Mouse (Mus musculus): Measurements from ENCODE around the gene Bach1.
"Not testable (repeated sequence)": the region's sequence is repeated elsewhere in the genome, so short reads cannot be mapped to it uniquely, and the experiment has no call there.

Bach1 gene

GRCm38 (mm10) chr16:87680912-87681634 lies 17.7 kb upstream of the Bach1 start:
- DNase-seq (ENCODE audit: low spot score), result no peak

DNA sequence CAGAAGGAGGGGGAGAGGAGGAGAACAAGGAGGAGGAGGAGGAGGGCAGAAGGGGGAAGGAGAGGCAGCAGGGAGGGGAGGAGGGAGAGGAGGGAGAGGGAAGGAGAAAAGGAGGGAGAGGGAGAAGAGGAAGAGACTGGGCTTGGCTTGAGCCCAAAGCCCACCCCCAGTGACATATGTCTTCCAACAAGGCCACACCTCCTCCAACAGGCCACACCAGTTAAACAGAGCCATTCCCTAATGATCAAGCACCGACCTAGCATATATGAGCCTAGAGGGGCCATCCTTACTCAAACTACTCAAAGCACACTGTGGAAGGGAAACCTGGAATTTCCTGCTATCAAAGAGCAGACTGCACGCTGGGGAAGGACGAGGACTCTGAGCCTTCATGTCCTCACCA lies 16.9 kb upstream of the Bach1 start:
- DNase-seq (ENCODE audit: low spot score), result no peak

- no peak for DNase-seq (ENCODE audit: low spot score)
These were observed 12.3 kb upstream of the Bach1 start for GRCm38 (mm10) chr16:87686458-87686857.

DNA sequence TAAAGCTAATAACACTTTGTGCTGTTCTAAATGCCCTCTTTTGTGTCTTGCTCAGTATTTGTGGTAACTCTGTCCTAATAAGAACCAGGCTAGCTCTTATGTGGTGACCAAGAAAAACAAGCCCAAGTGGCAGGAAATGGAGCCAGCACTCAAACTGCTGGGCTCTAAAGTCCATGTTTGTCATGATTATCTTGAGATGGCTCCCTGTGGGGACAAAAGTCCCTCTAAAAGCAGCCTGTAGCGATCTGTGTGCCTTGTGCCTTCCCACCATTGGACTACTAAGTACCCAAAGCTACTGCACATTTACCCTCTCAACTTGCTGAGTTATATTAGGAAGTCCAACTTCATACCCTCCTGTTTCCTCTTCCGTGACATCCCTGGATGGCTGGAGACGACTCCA lies 11.4 kb upstream of the Bach1 start:
- DNase-seq (ENCODE audit: low spot score), result no peak

- DNase-seq (ENCODE audit: low spot score), result not testable (repeated sequence)
These were observed 10.4 kb upstream of the Bach1 start for GRCm38 (mm10) chr16:87688328-87688727.

DNA sequence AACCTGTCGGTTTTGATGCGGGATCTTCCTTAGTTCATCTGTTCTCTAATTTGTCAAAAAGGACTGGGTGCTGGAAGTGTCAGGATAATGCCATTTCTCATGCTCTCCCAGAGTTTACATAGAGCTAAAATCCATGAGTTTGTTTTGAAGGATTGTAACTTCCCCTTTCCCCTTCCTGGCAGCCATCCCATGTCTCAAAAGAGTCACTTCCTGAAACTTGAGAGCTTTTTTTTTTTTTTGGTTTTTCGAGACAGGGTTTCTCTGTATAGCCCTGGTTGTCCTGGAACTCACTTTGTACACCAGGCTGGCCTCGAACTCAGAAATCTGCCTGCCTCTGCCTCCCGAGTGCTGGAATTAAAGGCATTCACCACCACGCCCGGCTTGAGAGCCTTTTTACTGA lies 9.9 kb upstream of the Bach1 start:
- not testable (repeated sequence) for DNase-seq (ENCODE audit: low spot score)

DNA sequence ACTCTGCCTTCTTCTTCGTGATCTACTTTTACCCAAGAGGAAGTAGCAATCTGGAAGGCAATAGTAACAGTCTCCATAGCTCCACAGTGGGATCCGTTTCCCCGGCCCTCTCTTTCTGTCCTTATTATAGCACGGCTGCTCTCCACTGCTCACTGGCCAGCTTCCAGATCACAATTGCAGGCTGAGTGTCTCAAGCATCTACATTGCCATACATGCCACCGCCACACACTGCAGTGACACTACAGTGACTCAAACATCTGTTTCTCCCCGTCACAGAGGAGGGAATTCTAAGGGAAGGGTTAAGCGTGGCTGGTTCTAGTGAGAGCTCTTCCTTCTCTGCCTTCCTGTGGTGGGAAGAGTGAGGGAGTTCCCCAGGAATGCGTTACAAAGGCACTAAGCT lies 9.5 kb upstream of the Bach1 start:
- DNase-seq (ENCODE audit: low spot score), result no peak

DNA sequence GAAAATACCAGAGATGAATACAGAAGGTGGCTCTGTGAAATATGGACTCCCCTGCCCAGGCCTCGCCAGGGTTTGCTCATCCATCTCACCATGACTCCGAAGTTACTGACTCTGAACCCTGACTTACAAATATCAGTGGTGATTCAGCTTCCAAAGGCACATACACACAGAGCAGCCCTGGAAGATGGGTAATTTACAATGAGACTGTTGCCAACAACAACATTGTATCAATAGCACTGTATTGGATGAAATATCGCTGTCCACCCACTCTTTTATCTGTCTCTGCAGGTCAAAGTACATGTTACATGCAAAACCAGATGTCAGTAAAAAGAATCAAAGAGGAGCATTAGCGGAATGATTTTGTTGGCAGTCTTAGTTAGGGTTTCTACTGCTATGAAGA lies 8.2 kb upstream of the Bach1 start:
- no peak for DNase-seq (ENCODE audit: low spot score)

DNA sequence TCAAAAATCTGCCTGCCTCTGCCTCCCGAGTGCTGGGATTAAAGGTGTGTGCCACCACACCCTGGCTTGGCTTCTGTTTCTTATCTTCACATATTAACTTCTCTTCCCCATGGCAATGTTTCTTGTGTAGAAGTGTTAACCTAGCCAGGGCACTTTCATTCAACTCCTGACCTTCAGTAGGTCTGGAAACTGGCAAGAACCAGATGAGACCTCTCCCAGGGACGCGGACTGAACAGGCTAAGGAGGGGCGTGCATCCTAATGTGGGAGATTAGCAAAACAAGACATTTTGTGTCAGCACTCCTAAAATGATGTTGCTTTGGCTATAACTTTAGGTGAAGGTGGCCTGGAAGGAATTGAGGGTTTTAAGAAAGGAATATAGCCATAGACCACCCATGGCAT lies 7.6 kb upstream of the Bach1 start:
- no peak for DNase-seq (ENCODE audit: low spot score)

GRCm38 (mm10) chr16:87692591-87692990 lies 6.2 kb upstream of the Bach1 start:
- DNase-seq (ENCODE audit: low spot score), result no peak

DNA sequence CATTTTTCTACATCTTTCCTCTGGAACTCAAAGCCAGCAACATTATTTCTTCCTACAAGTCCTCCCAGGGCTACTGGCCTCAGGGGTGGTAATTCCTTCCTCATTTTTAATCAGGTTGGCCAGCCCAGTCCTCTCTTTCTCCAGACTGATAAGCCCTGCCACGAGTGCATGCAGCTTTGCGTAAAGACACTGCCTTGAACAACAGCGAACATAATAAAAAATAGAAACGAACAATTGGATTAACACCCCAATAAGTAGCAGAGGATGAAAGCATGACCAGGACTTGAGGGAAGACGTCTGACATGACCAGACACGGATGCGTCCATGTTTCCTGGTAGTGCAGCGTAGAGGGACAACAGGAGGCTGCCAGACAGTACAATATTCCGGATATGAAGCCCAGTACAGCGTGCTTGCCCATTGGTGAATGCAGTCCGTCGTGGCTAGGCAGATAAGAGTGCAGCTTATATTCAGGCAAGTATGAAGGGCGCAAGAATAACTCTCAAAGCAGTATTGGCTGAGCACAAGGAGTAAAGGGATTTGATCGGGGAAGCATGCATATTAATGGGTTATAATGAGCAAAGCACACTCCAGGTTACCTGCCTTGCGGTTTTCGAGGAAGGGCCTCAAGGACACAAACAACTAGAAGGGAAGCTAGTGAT lies 909 bp upstream of the Bach1 start:
- no peak for DNase-seq (ENCODE audit: low spot score)

- peak; percentile 31 for DNase-seq (ENCODE audit: low spot score)
These were observed 554 bp downstream of the Bach1 start for GRCm38 (mm10) chr16:87699306-87699692.

- no peak for DNase-seq (ENCODE audit: low spot score)
These were observed 1.1 kb downstream of the Bach1 start for GRCm38 (mm10) chr16:87699693-87700394.

DNA sequence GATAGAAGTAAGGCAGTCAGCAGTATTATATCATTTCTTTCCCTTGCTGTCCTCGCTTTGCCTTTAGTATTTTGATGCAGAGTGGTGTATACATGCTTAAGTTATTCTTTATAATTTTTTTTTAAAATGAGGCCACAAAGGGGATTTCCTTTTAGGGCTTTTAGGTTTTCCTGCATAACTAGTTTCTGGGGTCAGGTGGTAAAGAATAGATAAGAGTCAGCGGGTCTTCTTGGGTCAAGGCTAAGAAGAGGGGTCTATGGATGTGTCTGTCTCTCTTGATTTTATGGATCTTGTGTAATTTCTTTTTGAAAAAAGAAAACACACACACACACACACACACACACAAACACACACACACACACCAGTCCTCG lies 1.6 kb downstream of the Bach1 start:
- DNase-seq (ENCODE audit: low spot score), result no peak

- DNase-seq (ENCODE audit: low spot score), result no peak
These were observed 3.1 kb downstream of the Bach1 start for GRCm38 (mm10) chr16:87701891-87702290.

DNA sequence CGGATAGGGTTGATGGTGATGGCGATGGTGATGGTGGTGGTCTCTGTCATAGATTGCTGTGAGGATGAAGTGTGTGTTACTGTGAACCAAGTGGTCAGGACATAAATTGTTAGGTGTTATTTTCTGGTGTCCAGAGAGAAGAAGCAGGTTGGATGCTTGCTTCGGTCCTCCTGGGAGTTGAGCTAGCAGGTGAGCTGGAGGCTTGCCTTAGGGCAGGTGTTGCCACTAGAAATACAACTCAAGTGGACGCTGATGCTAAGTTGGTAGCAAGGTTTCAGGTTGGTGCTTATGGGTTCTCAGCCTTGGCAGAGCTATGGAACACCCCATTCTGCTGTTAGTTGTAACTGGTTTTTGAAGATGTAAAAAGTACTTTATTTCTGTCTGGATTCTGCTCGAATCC lies 4.1 kb downstream of the Bach1 start:
- DNase-seq (ENCODE audit: low spot score), result no peak

GRCm38 (mm10) chr16:87704225-87704624 lies 5.5 kb downstream of the Bach1 start:
- DNase-seq (ENCODE audit: low spot score), result no peak

DNA sequence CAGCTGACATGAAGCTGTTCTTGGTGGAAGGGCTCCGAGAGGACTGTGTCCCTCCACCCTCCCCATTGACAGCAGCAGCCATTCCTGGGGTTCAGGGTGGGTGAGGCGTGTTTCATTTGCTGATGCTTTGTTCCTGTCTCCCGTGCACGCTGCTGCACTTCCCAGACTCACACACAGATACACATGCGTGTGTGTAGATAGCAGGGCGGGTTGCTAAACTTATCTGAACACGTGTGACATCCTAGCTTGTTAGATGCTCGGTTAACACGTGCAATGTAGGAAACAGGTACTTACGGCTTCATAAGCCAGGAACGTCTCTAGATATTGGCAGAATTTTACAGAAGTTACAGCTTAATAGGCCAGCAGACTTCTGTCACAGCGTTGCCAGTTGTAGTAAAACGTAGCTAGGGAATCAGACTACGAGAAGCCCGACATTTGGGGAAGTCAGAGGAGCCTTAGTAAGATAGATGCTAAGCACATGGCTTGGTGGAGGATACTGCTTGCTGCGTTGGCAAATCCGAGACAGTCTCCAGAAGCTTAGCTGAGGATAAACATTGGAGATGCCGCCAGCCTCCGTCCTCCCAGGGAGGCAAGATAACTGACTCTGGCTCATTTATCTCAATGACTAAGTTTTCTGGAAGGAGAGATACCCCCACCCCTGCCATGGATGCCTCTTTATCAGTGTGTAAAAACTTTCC lies 7.3 kb downstream of the Bach1 start:
- no peak for DNase-seq (ENCODE audit: low spot score)

GRCm38 (mm10) chr16:87707335-87707734 lies 8.6 kb downstream of the Bach1 start:
- no peak for DNase-seq (ENCODE audit: low spot score)

DNA sequence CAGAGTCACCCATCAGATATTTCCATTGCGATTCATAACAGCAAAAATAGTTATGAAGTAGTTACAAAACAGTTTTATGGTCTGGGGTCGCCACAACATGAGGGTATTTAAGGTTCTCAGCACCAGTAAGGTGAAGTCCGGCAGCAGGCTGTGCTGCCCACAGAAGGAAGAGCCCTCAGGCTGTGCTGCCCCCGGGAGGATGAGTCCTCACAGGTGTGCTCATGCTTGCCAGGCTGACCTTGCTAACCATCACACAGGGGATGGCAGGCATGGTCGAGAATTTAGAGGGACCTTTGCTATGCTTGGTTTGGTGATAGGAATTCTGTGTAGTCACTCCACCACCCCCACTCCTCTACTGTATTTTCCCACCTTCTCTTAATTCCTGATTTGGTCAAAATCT lies 9.8 kb downstream of the Bach1 start:
- DNase-seq (ENCODE audit: low spot score), result no peak

DNA sequence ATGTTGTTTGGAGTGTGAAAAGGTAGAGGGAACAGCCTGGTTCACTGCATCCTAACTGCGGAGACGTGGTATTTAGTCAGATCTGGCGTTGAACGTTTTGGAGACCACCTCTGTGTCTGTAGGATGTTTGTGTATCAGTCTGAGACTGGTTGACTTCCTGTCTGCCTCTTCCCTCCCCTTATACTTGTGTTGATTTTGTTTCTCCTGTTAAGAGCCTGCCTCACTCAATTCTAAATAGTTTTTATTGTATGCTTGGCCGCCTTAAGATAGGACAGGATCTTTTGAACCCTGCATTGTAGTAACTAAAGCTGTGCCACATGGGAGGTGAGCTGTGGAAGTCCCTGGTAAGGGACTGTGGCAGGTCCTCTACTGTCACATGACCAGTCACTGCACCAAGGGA lies 10.4 kb downstream of the Bach1 start:
- DNase-seq (ENCODE audit: low spot score), result no peak

DNA sequence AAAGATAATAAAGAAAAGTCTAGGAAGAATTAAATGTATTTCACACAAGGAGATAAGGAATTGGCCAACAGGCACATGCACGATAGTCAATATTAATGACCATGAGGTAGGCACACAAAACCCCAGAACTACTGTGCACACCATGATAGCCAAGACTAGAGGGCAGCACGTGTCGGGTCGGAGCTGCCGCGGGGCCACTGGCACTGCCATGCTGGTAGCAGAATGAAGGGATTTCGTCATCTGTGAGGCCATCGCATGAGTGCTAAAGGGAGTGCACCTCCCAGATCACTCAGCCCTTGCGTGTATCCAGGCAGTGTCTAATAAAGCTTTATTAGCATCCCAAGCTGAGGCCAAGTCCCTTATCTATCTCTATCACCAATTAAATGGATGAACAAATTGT lies 11.2 kb downstream of the Bach1 start:
- no peak for DNase-seq (ENCODE audit: low spot score)

GRCm38 (mm10) chr16:87711961-87712360 lies 13.2 kb downstream of the Bach1 start:
- no peak for DNase-seq (ENCODE audit: low spot score)
